Mouse (Mus musculus) heart, adult 18-20 months (tissue): ENCODE results near the gene Ptpn22. TPM values are rescaled to one million over a fixed set of nuclear protein-coding genes. Genes with fewer than 3 reads are reported as not detected.

Experiments used
- DNase-seq, 2 experiments: peaks; one replicate each; pipeline ENCODE4 v3.0.0; 2021 to 2022; ENCODE audit warnings: mixed read lengths in 1 of 2
- total RNA-seq, 2 experiments: library from RNA; stranded (reverse); gene quantifications; 2 replicates each; pipeline ENCODE4 v1.2.3; 2021

The Ptpn22 gene
- total RNA-seq, 2 experiments from 2014 or later = 1.0 to 3.6 TPM

- DNase-seq = no peak
Measured at GRCm38 (mm10) chr3:103857977-103858563, 1.5 kb upstream of the Ptpn22 start.

DNA sequence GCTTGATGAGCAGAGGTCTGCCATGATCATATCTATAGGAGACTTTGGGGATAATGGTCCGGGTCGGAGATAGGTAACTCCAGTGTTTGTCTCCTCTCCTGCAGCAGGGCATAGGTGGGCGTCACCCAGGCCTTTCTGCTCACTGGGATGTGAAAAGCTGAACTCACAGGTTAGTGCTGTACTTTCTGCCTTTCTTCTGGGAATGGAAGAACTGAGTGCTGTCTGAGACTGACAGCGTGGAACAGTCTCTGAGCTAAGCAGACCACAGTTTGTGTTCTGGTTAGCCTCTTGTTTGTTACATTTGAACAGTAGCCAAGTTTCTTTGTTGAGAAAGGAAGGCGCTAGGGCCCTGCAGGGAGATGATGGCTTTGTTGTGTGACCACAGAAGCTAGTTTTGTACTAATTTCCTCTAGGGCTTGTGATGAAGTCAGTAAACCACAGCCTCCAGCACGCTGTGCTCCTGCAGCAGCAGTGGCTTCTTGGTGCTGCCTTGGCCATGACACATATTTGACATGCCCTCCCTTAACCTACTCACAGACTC is 326 bp downstream of the Ptpn22 start:
- peak; percentile 57 to 74 for DNase-seq

DNA sequence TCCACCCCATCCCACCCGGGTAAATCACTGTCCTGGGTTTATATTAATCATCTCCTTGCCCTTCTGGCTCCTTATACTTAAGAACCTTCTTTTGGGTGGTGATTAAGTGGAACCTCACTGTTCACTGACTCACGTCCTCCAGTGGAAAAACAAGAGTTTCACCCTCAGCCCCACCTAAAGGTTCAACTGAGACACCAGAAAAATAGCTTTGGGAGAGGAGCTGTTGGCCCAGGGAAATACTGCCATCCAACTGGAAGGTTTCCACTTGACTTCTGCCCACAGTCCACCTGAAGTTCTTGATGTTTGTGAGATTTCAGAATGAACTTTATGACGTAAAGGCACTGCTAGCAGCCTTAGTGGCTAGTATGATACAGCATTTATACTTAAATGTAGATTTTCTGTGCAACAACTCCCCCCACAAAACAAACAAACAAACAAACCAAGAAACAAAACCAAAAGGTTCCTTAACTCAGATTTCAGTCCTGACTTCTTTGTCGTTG is 3.2 kb downstream of the Ptpn22 start:
- no peak for DNase-seq

- DNase-seq = no peak
Measured at GRCm38 (mm10) chr3:103864200-103864599, 4.6 kb downstream of the Ptpn22 start.

GRCm38 (mm10) chr3:103867424-103867971 is 7.9 kb downstream of the Ptpn22 start:
- DNase-seq = no peak

DNA sequence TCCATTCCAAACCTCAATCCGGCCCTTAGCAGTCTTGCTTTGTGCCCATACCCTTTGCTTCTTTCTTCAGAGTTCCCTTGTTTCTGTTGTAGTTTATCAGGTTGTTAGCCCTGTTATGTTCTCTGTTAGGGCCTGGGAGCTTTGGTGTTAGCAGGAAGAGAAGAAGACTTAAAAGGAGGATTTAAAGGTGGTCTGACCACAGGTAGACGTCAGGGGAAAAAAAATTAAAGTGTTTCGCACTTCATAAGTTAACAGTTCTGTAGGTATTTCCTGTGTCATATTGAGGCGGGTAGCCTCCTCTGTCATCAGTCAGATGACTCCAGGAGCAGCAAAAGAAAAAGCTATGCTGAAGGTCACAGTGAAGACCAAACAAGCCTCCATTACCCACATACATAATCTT is 8.4 kb downstream of the Ptpn22 start:
- no peak for DNase-seq

DNA sequence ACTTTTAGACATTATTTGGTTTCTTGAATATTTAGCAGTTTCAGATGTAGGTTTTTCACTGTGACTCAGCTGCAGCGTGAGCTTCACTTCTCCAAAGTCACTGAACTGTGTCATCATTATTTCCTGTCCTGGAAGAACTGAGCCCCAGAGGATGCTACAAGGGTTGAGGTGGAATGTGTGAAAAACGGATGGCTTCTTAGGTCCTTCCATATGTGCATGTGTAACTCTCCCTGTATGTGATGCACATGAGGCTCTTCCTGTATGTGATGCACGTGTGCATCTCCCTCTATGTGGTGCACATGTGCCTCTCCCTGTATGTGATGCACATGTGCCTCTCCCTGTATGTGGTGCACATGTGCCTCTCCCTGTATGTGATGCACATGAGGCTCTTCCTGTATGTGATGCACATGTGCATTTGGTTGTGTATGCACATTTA is 13.1 kb downstream of the Ptpn22 start:
- peak in 1 of 2 experiments; percentile 25 for DNase-seq

- DNase-seq = no peak
Measured at GRCm38 (mm10) chr3:103874329-103874728, 14.7 kb downstream of the Ptpn22 start.

- DNase-seq = no peak
Measured at GRCm38 (mm10) chr3:103885946-103886345, 26.4 kb downstream of the Ptpn22 start.

GRCm38 (mm10) chr3:103887581-103887980 is 28.0 kb downstream of the Ptpn22 start:
- DNase-seq = peak; percentile 31 to 67

DNA sequence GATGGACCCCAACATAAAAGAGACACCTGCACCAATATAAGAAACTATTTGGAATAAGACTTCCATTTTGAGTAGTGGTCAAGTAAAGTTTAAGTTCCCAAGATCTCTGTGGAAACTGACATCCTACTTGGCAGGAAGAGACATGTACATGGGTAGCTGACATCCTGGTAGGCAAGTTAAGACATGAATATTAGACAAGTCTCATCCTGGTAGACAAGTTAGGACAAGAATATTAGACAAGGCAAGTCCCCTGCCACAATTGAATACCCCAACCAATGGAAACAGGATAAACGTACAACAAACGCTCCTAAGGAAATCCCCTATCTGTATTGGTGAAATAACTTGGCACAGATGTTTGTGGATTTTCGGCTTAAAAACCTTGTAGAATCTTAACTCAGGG is 33.8 kb downstream of the Ptpn22 start:
- no peak for DNase-seq

DNA sequence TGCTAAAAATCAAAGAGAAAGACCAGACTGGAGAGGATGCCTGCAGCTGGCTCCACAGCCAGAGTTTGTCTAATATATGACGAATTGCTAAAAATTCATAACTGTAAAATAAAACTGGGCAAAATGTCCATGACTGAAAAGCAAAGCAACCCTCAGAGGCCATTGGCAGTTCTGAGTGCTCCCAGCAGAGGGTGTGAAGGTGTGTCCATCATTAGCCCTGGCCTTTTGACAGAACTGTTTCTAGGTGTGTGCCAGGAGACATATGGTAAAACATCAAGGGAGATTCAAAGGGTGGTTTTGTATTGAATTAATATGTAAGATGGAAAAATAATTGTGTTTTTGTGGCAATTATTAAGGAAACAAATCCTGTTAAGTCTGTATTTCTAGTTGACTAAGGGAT is 45.1 kb downstream of the Ptpn22 start:
- peak; percentile 42 to 68 for DNase-seq

GRCm38 (mm10) chr3:103907335-103908030 is 47.9 kb downstream of the Ptpn22 start:
- no peak for DNase-seq

DNA sequence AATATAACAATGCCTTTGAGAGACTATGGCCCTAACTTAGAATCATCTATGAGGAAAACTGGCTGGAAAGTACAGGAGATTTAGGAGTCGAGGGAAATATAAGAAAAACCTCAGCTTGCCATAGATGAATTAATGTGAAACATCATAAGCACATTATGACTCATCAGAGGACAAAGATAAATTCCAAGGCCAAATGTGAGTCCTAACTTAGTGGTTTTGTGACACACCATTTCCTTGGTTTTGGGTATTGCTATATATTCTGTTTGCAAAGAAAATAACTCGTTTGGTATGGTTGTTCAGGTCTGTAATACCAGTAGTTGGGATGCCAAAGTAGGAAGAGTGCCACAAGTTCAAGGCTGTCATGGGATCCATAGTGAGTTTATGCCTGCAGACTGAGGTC is 49.2 kb downstream of the Ptpn22 start:
- no peak for DNase-seq

DNA sequence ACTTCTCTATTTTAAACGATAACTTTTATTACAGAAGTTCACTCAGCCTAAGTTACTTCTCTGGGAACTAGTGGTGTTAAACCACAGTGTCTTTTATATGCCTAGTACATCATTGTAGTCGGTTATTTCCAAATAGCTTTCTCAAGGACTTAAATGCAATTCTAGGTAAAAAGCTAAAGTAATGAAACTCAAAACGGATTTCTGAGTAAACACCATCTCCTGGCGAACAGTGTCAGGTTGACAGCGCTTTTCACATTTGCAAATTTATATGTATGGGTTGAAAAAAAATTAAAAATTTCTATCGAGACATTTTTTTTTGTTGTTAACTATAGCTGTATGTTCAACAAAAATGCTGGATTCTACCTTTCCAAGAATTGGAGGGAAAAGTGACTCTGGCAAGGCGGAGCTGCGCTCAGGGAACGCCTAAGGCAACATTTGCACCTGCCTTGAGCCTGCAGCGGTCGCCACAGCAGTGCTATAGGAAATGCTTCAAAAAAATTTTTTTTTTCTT is 53.9 kb downstream of the Ptpn22 start:
- DNase-seq = no peak

GRCm38 (mm10) chr3:103914010-103914669 is 54.5 kb downstream of the Ptpn22 start, which contains the start of gene Rsbn1:
TSS of gene Rsbn1 (plus strand) at chr3:103914120.
- peak; percentile 95 to 99 for DNase-seq

DNA sequence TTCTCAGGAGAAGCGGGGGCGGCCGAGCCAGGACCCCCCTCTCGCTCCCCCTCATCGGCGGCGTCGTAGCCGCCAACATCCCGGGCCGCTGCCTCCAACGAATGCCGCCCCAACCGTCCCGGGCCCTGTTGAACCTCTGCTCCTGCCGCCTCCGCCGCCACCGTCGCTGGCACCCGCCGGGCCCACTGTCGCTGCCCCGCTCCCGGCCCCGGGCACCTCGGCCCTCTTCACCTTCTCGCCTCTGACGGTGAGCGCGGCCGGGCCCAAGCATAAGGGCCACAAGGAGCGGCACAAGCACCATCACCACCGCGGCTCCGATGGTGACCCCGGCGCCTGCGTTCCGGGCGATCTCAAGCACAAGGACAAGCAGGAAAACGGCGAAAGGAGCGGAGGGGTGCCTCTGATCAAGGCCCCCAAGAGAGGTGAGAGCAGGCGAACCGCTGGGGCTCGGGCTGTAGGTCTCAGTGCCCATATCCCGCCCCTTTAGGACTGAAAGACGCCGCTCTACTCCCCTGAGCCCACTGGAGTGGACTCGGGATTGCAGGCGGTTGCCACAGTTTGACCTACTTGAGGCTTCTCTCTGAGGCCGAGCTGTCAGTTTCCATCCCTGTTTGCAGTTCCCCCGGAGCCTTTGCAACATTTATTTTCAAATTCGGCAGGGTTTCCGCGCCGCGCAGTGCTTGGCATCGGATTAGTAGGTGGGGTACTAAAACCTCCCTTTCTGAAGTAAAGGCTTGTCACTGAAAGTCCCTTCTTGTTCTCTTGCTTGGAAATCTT is 55.3 kb downstream of the Ptpn22 start:
- DNase-seq = peak; percentile 53 to 72

DNA sequence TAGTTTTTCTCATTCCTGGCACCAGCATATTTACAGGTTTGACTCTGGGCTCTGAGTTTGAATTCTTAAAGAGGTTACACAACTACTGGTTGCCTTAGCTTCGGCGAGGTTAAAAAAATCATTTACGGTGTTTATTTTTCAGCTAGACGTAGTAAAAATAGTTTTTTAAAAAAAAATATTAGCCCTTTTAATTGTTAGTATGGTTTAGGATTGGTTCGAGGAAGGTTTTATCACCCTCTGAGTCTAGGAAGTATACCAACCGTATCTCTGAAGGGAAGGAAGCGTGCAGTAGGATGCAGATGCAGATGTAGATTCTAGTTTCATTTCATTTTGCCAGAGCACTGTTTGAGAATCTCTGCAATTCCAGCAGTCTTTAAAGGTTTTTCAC is 55.9 kb downstream of the Ptpn22 start:
- no peak for DNase-seq

DNA sequence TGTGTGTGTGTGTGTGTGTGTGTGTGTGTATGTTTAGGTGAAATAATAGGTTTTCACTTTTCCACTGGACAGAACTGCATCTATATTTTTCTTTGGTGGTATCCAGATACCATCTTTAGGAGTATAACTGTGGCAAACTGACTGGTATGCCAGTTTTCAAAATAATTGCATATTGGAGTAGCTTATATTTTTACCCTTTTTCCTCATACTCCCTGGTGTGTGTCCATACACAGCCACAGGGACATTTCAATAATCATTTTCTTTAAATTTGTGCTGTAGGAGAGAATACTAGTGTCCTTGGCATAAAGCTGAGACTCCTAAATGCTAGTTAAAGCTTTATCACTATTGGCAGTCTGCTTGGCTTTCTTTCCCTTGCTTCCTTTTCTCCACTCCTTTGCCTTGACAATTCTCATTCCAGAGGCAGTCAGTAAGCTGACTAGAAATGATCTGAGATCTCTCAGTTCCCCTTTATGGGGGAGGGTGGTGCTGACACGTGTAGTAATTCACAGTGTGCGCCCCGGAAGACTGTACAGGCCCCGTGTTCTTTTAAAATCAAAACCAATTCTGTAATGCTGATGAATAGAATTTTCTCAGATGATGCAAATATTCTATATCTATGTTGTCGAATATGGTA is 56.7 kb downstream of the Ptpn22 start:
- DNase-seq = peak in 1 of 2 experiments; percentile 45

- DNase-seq = no peak
Measured at GRCm38 (mm10) chr3:103916839-103917237, 57.2 kb downstream of the Ptpn22 start.

DNA sequence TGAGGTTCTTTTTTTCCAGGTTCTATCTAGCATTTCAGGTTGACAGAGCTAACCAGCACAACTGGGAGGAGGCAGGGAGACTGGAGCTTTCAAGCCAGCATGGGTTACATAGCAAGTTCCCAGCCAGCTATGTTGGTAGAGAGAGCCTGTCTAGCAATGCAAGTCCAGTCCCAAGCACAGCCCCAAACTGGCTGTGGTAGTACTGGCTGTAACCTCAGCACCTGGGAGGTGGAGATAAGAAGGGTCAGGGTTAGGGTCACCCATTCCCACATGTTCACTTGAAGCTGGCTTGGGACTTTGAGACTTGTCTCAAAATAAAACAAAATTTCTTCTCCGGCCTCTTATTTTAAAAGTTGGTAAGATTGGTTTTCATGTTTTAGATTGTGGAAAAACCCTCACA is 60.5 kb downstream of the Ptpn22 start:
- no peak for DNase-seq
